Mouse (Mus musculus) CD4-positive helper T cell, adult 2 months (primary cell): ENCODE measurements at regions not wholly inside any gene's neighbourhood (a gene's known extent, or its start where the extent isn't known, plus 50 kb on each side); places are given as distances from the start of the nearest gene placed in this dataset.
"Not testable (repeated sequence)": the region's sequence is repeated elsewhere in the genome, so short reads cannot be mapped to it uniquely, and the experiment has no call there.

Source experiments
- DNase-seq: peaks from one replicate; pipeline ENCODE4 v3.0.0-alpha.2; 2012; ENCODE audit warnings: low read depth, missing footprints, low spot score

- no peak for DNase-seq
Measured at GRCm38 (mm10) chr3:147852830-147853229, 1000.7 kb downstream of the Ttll7 start.

GRCm38 (mm10) chr3:147841357-147841756, 989.2 kb downstream of the Ttll7 start:
- DNase-seq: no peak

GRCm38 (mm10) chr3:147838816-147839215, 986.6 kb downstream of the Ttll7 start:
- DNase-seq: no peak

- no peak for DNase-seq
Measured at GRCm38 (mm10) chr3:147835716-147836115, 983.5 kb downstream of the Ttll7 start.

GRCm38 (mm10) chr3:147825337-147825736, 973.2 kb downstream of the Ttll7 start:
- DNase-seq: no peak

GRCm38 (mm10) chr3:147824451-147824850, 972.3 kb downstream of the Ttll7 start:
- no peak for DNase-seq

GRCm38 (mm10) chr3:147814080-147814650, 962.0 kb downstream of the Ttll7 start:
- no peak for DNase-seq

- no peak for DNase-seq
Measured at GRCm38 (mm10) chr3:147802546-147802945, 950.4 kb downstream of the Ttll7 start.

- DNase-seq: no peak
Measured at GRCm38 (mm10) chr3:147796524-147796923, 944.4 kb downstream of the Ttll7 start.

GRCm38 (mm10) chr3:147795116-147795515, 942.9 kb downstream of the Ttll7 start:
- DNase-seq: no peak

- no peak for DNase-seq
Measured at GRCm38 (mm10) chr3:147786555-147786954, 934.4 kb downstream of the Ttll7 start.

- no peak for DNase-seq
Measured at GRCm38 (mm10) chr3:147750842-147751191, 898.6 kb downstream of the Ttll7 start.

- no peak for DNase-seq
Measured at GRCm38 (mm10) chr3:147749939-147750841, 898.0 kb downstream of the Ttll7 start.

GRCm38 (mm10) chr3:147749442-147749841, 897.3 kb downstream of the Ttll7 start:
- DNase-seq: no peak

- no peak for DNase-seq
Measured at GRCm38 (mm10) chr3:147736673-147737439, 884.7 kb downstream of the Ttll7 start.

- DNase-seq: no peak
Measured at GRCm38 (mm10) chr3:147716391-147716790, 864.2 kb downstream of the Ttll7 start.

- no peak for DNase-seq
Measured at GRCm38 (mm10) chr3:147707401-147707801, 855.2 kb downstream of the Ttll7 start.

- no peak for DNase-seq
Measured at GRCm38 (mm10) chr3:147683730-147684129, 831.6 kb downstream of the Ttll7 start.

- no peak for DNase-seq
Measured at GRCm38 (mm10) chr3:147680299-147680698, 828.1 kb downstream of the Ttll7 start.

- no peak for DNase-seq
Measured at GRCm38 (mm10) chr3:147662572-147662971, 810.4 kb downstream of the Ttll7 start.

GRCm38 (mm10) chr3:147652849-147653248, 800.7 kb downstream of the Ttll7 start:
- no peak for DNase-seq

- not testable (repeated sequence) for DNase-seq
Measured at GRCm38 (mm10) chr3:147635486-147635885, 783.3 kb downstream of the Ttll7 start.
